Mouse (Mus musculus): ENCODE measurements around the gene Isyna1.
"Not testable (repeated sequence)": the region's sequence is repeated elsewhere in the genome, so short reads cannot be mapped to it uniquely, and the experiment has no call there.

The Isyna1 gene

GRCm38 (mm10) chr8:70574915-70575314 is 19.3 kb upstream of the Isyna1 start:
- no peak for DNase-seq (ENCODE audit: low spot score)

GRCm38 (mm10) chr8:70577207-70577606 is 17.0 kb upstream of the Isyna1 start:
- no peak for DNase-seq (ENCODE audit: low spot score)

GRCm38 (mm10) chr8:70583476-70584387 is 10.4 kb upstream of the Isyna1 start:
- DNase-seq (ENCODE audit: low spot score): no peak

- no peak for DNase-seq (ENCODE audit: low spot score)
Measured at GRCm38 (mm10) chr8:70584606-70585257, 9.4 kb upstream of the Isyna1 start.

- DNase-seq (ENCODE audit: low spot score): peak; percentile 74
Measured at GRCm38 (mm10) chr8:70585258-70585652, 8.9 kb upstream of the Isyna1 start.

GRCm38 (mm10) chr8:70587955-70588354 is 6.2 kb upstream of the Isyna1 start:
- not testable (repeated sequence) for DNase-seq (ENCODE audit: low spot score)

GRCm38 (mm10) chr8:70591569-70591968 is 2.6 kb upstream of the Isyna1 start:
- DNase-seq (ENCODE audit: low spot score): no peak

- peak; percentile 63 for DNase-seq (ENCODE audit: low spot score)
Measured at GRCm38 (mm10) chr8:70593173-70593572, 1.0 kb upstream of the Isyna1 start.

- DNase-seq (ENCODE audit: low spot score): peak; percentile 46
Measured at GRCm38 (mm10) chr8:70594621-70595564, 720 bp downstream of the Isyna1 start.

- no peak for DNase-seq (ENCODE audit: low spot score)
Measured at GRCm38 (mm10) chr8:70595811-70596210, 1.6 kb downstream of the Isyna1 start.

GRCm38 (mm10) chr8:70596216-70596615 is 2.0 kb downstream of the Isyna1 start:
- no peak for DNase-seq (ENCODE audit: low spot score)

- DNase-seq (ENCODE audit: low spot score): peak; percentile 47
Measured at GRCm38 (mm10) chr8:70596775-70597416, 2.7 kb downstream of the Isyna1 start.

GRCm38 (mm10) chr8:70597417-70598272 is 3.5 kb downstream of the Isyna1 start:
- peak; percentile 56 for DNase-seq (ENCODE audit: low spot score)

GRCm38 (mm10) chr8:70598283-70598682 is 4.1 kb downstream of the Isyna1 start:
- DNase-seq (ENCODE audit: low spot score): peak; percentile 87

GRCm38 (mm10) chr8:70598722-70599121 is 4.5 kb downstream of the Isyna1 start:
- no peak for DNase-seq (ENCODE audit: low spot score)

- no peak for DNase-seq (ENCODE audit: low spot score)
Measured at GRCm38 (mm10) chr8:70599507-70600290, 5.5 kb downstream of the Isyna1 start.

GRCm38 (mm10) chr8:70600473-70601270 is 6.5 kb downstream of the Isyna1 start:
- no peak for DNase-seq (ENCODE audit: low spot score)

GRCm38 (mm10) chr8:70601271-70601649 is 7.1 kb downstream of the Isyna1 start:
- peak; percentile 91 for DNase-seq (ENCODE audit: low spot score)

Data from ovary, postnatal 36 days (tissue).